Mouse (Mus musculus) embryonic facial prominence, embryonic 10.5 days (tissue): Measurements from ENCODE around the gene Lrsam1. TPM values are rescaled to one million over a fixed set of nuclear protein-coding genes. Genes with fewer than 3 reads are reported as not detected.

Source experiments
- DNase-seq: peaks from one replicate; pipeline ENCODE4 v3.0.0-alpha.2; 2017; ENCODE audit warnings: low spot score
- H3K27ac ChIP-seq: fragments of 300-500 bp; sonication (generic); replicated peaks from 2 replicates; pipeline ENCODE4 v1.5.1; 2016; ENCODE audit warnings: mild to moderate bottlenecking
- H3K27me3 ChIP-seq: fragments of 300-500 bp; sonication (generic); replicated peaks from 2 replicates; pipeline ENCODE4 v1.6.1; 2016; ENCODE audit warnings: low read depth, mild to moderate bottlenecking; ENCODE audit not compliant: poor library complexity, severe bottlenecking
- H3K36me3 ChIP-seq: fragments of 300-500 bp; sonication (generic); replicated peaks from 2 replicates; pipeline ENCODE4 v1.6.1; 2016; ENCODE audit warnings: mild to moderate bottlenecking, moderate library complexity
- H3K4me1 ChIP-seq: fragments of 300-500 bp; sonication (generic); 2 replicates; pipeline ENCODE4 v1.6.1; 2016
- H3K4me3 ChIP-seq: fragments of 300-500 bp; sonication (generic); 2 replicates; pipeline ENCODE4 v1.5.1; 2016; ENCODE audit warnings: mild to moderate bottlenecking, moderate library complexity
- H3K9me3 ChIP-seq: fragments of 300-500 bp; sonication (generic); 2 replicates; pipeline ENCODE4 v1.6.1; 2016; ENCODE audit warnings: mild to moderate bottlenecking
- WGBS: fragments of 180-500 bp; shearing (Covaris S2); methylation state at CpG from one replicate; pipeline ENCODE4 v1.1.7; 2016; 5-methylcytosine and 5-hydroxymethylcytosine counted together
- polyA plus RNA-seq: library from polyadenylated mRNA; unstranded; fragments of >200 nt; fragmentation: Nextera tagmentation; extraction: Ambion mirVana; gene quantifications from 2 replicates; pipeline ENCODE4 v1.2.1, GENCODE M21; 2016

Gene Lrsam1
- polyA plus RNA-seq, 1 experiment from 2014 or later = 8.9 TPM

- peaks cover 31% of the 10 kb centered on the region for H3K36me3 ChIP-seq
- no peak overlapping the region for H3K27ac ChIP-seq
- peaks cover 58% of the 10 kb centered on the region for H3K4me1 ChIP-seq
- no peaks in the 10 kb centered on the region for H3K27me3 ChIP-seq
- no peaks in the 10 kb centered on the region for H3K9me3 ChIP-seq
- DNase-seq = peak; percentile 23
- WGBS = 26% methylated on average over 10 of the region's 10 CpGs
- H3K4me3 ChIP-seq = peak overlapping the region; percentile 88
These were observed 3.4 kb upstream of the Lrsam1 start for GRCm38 (mm10) chr2:32964659-32965457.

GRCm38 (mm10) chr2:32963981-32964380 lies 2.6 kb upstream of the Lrsam1 start:
- DNase-seq = no peak
- 75% methylated on average over 1 of the region's 1 CpGs for WGBS
- Histone ChIP-seq H3K4me1 (peaks cover 58% of the 10 kb centered on the region), H3K27ac (no peak overlapping the region), H3K9me3 (no peaks in the 10 kb centered on the region), H3K27me3 (no peaks in the 10 kb centered on the region), H3K4me3 (peak overlapping the region; percentile 88), H3K36me3 (peaks cover 31% of the 10 kb centered on the region)

GRCm38 (mm10) chr2:32963544-32963943 lies 2.1 kb upstream of the Lrsam1 start:
- 68% methylated on average over 4 of the region's 4 CpGs for WGBS
- Histone ChIP-seq H3K36me3 (peaks cover 31% of the 10 kb centered on the region), H3K4me1 (peaks cover 58% of the 10 kb centered on the region)

GRCm38 (mm10) chr2:32962875-32963220 lies 1.4 kb upstream of the Lrsam1 start:
- no peaks in the 10 kb centered on the region for H3K27me3 ChIP-seq
- DNase-seq = no peak
- WGBS = 9% methylated on average over 9 of the region's 9 CpGs

More at GRCm38 (mm10) chr2:32963544-32963943, 2.1 kb upstream of the Lrsam1 start:
- H3K9me3 ChIP-seq = no peaks in the 10 kb centered on the region
- no peaks in the 10 kb centered on the region for H3K27me3 ChIP-seq
- no peak overlapping the region for H3K27ac ChIP-seq
- peak overlapping the region; percentile 88 for H3K4me3 ChIP-seq
- no peak for DNase-seq

GRCm38 (mm10) chr2:32962062-32962874 lies 854 bp upstream of the Lrsam1 start:
- DNase-seq = peak; percentile 23
- peak overlapping the region; percentile 88 for H3K4me3 ChIP-seq
- WGBS = under 1% methylated on average over 33 of the region's 33 CpGs
- peaks cover 37% of the 10 kb centered on the region for H3K36me3 ChIP-seq
- no peaks in the 10 kb centered on the region for H3K9me3 ChIP-seq
- H3K27ac ChIP-seq = peak overlapping the region; percentile 96
- H3K4me1 ChIP-seq = peaks cover 49% of the 10 kb centered on the region
- H3K27me3 ChIP-seq = no peaks in the 10 kb centered on the region

More at GRCm38 (mm10) chr2:32962875-32963220, 1.4 kb upstream of the Lrsam1 start:
- peaks cover 32% of the 10 kb centered on the region for H3K36me3 ChIP-seq
- H3K27ac ChIP-seq = peak overlapping the region; percentile 96
- H3K4me3 ChIP-seq = peak overlapping the region; percentile 88
- peaks cover 55% of the 10 kb centered on the region for H3K4me1 ChIP-seq
- H3K9me3 ChIP-seq = no peaks in the 10 kb centered on the region

- WGBS = 92% methylated on average over 4 of the region's 4 CpGs
- Histone ChIP-seq H3K36me3 (peaks cover 55% of the 10 kb centered on the region), H3K4me3 (peak overlapping the region; percentile 88), H3K27me3 (no peaks in the 10 kb centered on the region), H3K27ac (0 out of 2 replicates have a peak overlapping the region, but pooled peaks have one; percentile 96), H3K9me3 (no peaks in the 10 kb centered on the region), H3K4me1 (peaks cover 35% of the 10 kb centered on the region)
- DNase-seq = no peak
These were observed 1.1 kb downstream of the Lrsam1 start for GRCm38 (mm10) chr2:32960273-32960672.

GRCm38 (mm10) chr2:32957344-32957743 lies 4.1 kb downstream of the Lrsam1 start:
- WGBS = 60% methylated on average over 8 of the region's 8 CpGs
- DNase-seq = no peak

GRCm38 (mm10) chr2:32954581-32954980 lies 6.8 kb downstream of the Lrsam1 start:
- H3K36me3 ChIP-seq = peaks cover 64% of the 10 kb centered on the region
- H3K27ac ChIP-seq = no peak overlapping the region
- WGBS = 91% methylated on average over 2 of the region's 2 CpGs
- peaks cover 6% of the 10 kb centered on the region; the same call in 1 of the 2 replicates for H3K9me3 ChIP-seq
- H3K4me1 ChIP-seq = no peaks in the 10 kb centered on the region
- H3K4me3 ChIP-seq = no peak overlapping the region
- no peak for DNase-seq
- H3K27me3 ChIP-seq = no peaks in the 10 kb centered on the region

More at GRCm38 (mm10) chr2:32957344-32957743, 4.1 kb downstream of the Lrsam1 start:
- Histone ChIP-seq H3K27me3 (no peaks in the 10 kb centered on the region), H3K36me3 (peaks cover 51% of the 10 kb centered on the region), H3K4me1 (peaks cover 8% of the 10 kb centered on the region), H3K27ac (no peak overlapping the region), H3K4me3 (no peak overlapping the region), H3K9me3 (peaks cover 6% of the 10 kb centered on the region; the same call in 1 of the 2 replicates)

- Histone ChIP-seq H3K36me3 (peaks cover 56% of the 10 kb centered on the region), H3K27ac (no peak overlapping the region)
- 88% methylated on average over 11 of the region's 11 CpGs for WGBS
These were observed 14.0 kb downstream of the Lrsam1 start for GRCm38 (mm10) chr2:32947454-32947853.

GRCm38 (mm10) chr2:32940483-32940882 lies 20.9 kb downstream of the Lrsam1 start:
- H3K4me3 ChIP-seq = no peak overlapping the region
- DNase-seq = no peak
- 95% methylated on average over 4 of the region's 4 CpGs for WGBS
- H3K27ac ChIP-seq = no peak overlapping the region
- H3K4me1 ChIP-seq = no peaks in the 10 kb centered on the region
- H3K27me3 ChIP-seq = no peaks in the 10 kb centered on the region
- no peaks in the 10 kb centered on the region for H3K9me3 ChIP-seq
- peaks cover 60% of the 10 kb centered on the region for H3K36me3 ChIP-seq

More at GRCm38 (mm10) chr2:32947454-32947853, 14.0 kb downstream of the Lrsam1 start:
- Histone ChIP-seq H3K4me3 (no peak overlapping the region), H3K27me3 (no peaks in the 10 kb centered on the region), H3K9me3 (no peaks in the 10 kb centered on the region), H3K4me1 (no peaks in the 10 kb centered on the region)
- DNase-seq = no peak

- Histone ChIP-seq H3K27me3 (no peaks in the 10 kb centered on the region), H3K27ac (no peak overlapping the region), H3K4me3 (no peak overlapping the region), H3K36me3 (peaks cover 59% of the 10 kb centered on the region), H3K4me1 (no peaks in the 10 kb centered on the region), H3K9me3 (no peaks in the 10 kb centered on the region)
- DNase-seq = peak; percentile 33
- 65% methylated on average over 5 of the region's 5 CpGs for WGBS
These were observed 22.0 kb downstream of the Lrsam1 start for GRCm38 (mm10) chr2:32939418-32939817.

- Histone ChIP-seq H3K9me3 (no peaks in the 10 kb centered on the region), H3K4me3 (no peak overlapping the region), H3K36me3 (peaks cover 59% of the 10 kb centered on the region), H3K27ac (no peak overlapping the region), H3K4me1 (no peaks in the 10 kb centered on the region), H3K27me3 (no peaks in the 10 kb centered on the region)
- WGBS = 92% methylated on average over 5 of the region's 5 CpGs
- no peak for DNase-seq
These were observed 22.7 kb downstream of the Lrsam1 start for GRCm38 (mm10) chr2:32938741-32939140.
